Mouse (Mus musculus): ENCODE data around the gene Lrmda.
A peak's percentile ranks its signal among the peaks of the same experiment; 100 is the strongest.

DNA sequence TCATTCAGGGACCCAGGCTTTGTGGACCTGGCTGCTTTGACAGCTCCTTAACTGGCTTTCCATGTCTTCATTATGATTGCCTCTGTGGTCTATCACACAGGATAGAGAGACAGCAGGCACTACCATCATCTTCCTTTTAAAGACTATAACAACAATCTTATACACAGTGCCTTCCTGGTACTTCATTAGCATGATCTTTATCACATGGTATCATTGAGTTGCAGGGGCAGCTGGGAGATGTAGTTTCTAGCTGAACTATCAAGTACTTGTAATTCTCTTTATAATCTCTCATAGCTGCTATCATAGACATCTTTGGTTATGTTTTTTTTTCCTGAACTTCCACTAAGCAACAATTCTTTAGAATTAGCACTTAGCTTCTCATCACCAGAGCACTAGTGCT lies 474.8 kb downstream of the Lrmda start:
- TF ChIP-seq TAL1 (IDR thresholded peaks at IDR 0.05; ENCODE audit: low read length): no peak
- no peak for TF ChIP-seq CTCF (IDR thresholded peaks at IDR 0.05 in 2 of 3, conservative IDR thresholded peaks at IDR 0.05 in 1 of 3; ENCODE audit: control insufficient read depth in 1 of 3, insufficient read depth in 1 of 3, low read depth in 2 of 3, low read length in 3 of 3, poor library complexity in 1 of 3, severe bottlenecking in 1 of 3)
- TF ChIP-seq USF2 (IDR thresholded peaks at IDR 0.05; ENCODE audit: borderline replicate concordance in 1 of 2, insufficient read depth in 1 of 2, low read depth in 1 of 2, low read length in 2 of 2): no peak
- TF ChIP-seq POLR2A (IDR thresholded peaks at IDR 0.05; ENCODE audit: control insufficient read depth in 1 of 2, insufficient read depth in 1 of 2, low read depth in 1 of 2, low read length in 2 of 2, poor library complexity in 1 of 2): no peak
- TF ChIP-seq RCOR1 (IDR thresholded peaks at IDR 0.05; ENCODE audit: low read depth, low read length): no peak
- TF ChIP-seq EP300 (IDR thresholded peaks at IDR 0.05; ENCODE audit: low read depth in 1 of 2, low read length in 2 of 2): no peak
- TF ChIP-seq ELF1 (IDR thresholded peaks at IDR 0.05; ENCODE audit: low read depth, low read length): peak; percentile 45; the same call in 1 of the 2 replicates
- peak; percentile 39; the same call in 1 of the 2 replicates for TF ChIP-seq GATA1 (IDR thresholded peaks at IDR 0.05; ENCODE audit: low read depth, low read length)
- no peak for TF ChIP-seq ZC3H11A (IDR thresholded peaks at IDR 0.05; ENCODE audit: low read depth, low read length)
